Mouse (Mus musculus) lung, adult 2 months (tissue): Measurements from ENCODE around the gene Rai1.

Experiments used
- CTCF ChIP-seq: fragments of 200-500 bp; IDR thresholded peaks from 2 replicates; pipeline ENCODE4 v1.5.1; 2011; ENCODE audit warnings: mild to moderate bottlenecking, low read length, control low read depth; ENCODE audit not compliant: insufficient read depth
- POLR2A ChIP-seq: fragments of 200-500 bp; IDR thresholded peaks from 2 replicates; pipeline ENCODE4 v1.6.1; 2011; ENCODE audit warnings: low read depth, mild to moderate bottlenecking, control low read depth, low read length, borderline replicate concordance; ENCODE audit errors: extremely low read depth

GRCm38 (mm10) chr11:60061504-60062006 is 43.3 kb upstream of the Rai1 start:
- TF ChIP-seq CTCF (no peak), POLR2A (no peak)
